Mouse (Mus musculus): ENCODE data around the gene Gm3542. TPM values are rescaled to one million over a fixed set of nuclear protein-coding genes. Genes with fewer than 3 reads are reported as not detected.
"Not testable (repeated sequence)": the region's sequence is repeated elsewhere in the genome, so short reads cannot be mapped to it uniquely, and the experiment has no call there.

Gm3542 gene
- not detected in 2 replicates for polyA plus RNA-seq (2012; rRNA removed)

GRCm38 (mm10) chr14:5334828-5335227, at the start of gene Gm3542:
Gene Gm3542 (minus strand): TSS chr14:5334928.
- H3K4me3 ChIP-seq (replicated peaks; ENCODE audit: insufficient read depth, low read depth, low read length); DNase-seq; H3K4me1 ChIP-seq (ENCODE audit: control insufficient read depth, insufficient read depth, low read length); H3K27ac ChIP-seq (ENCODE audit: insufficient read depth, low read length); H3K27me3 ChIP-seq (ENCODE audit: control insufficient read depth, insufficient read depth, low read length): not testable (repeated sequence)
- WGBS = no CpG with 5 or more reads among the region's 2 CpGs

Other genes starting within 250 kb of the Gm3542 start
- not detected in 2 replicates for gene Gm8279, start 203.4 kb downstream of the Gm3542 start, polyA plus RNA-seq (2012; rRNA removed)
- not detected in 2 replicates for gene Gm3317, start 170.4 kb downstream of the Gm3542 start, polyA plus RNA-seq (2012; rRNA removed)
- gene Gm8271, start 149.1 kb downstream of the Gm3542 start, polyA plus RNA-seq (2012; rRNA removed) = not detected in 2 replicates
- not detected in 2 replicates for gene Gm3526, start 74.3 kb downstream of the Gm3542 start, polyA plus RNA-seq (2012; rRNA removed)
- 0.62 and 1.2 TPM in 2 replicates for gene Gm3500, start 54.1 kb upstream of the Gm3542 start, polyA plus RNA-seq (2012; rRNA removed)
- 1.00 and 1.0 TPM in 2 replicates for gene Gm3194, start 120.5 kb upstream of the Gm3542 start, polyA plus RNA-seq (2012; rRNA removed)
- 0.06 TPM in 1 of 2 replicates, not detected in the other for gene Gm8246, start 142.9 kb upstream of the Gm3542 start, polyA plus RNA-seq (2012; rRNA removed)
- gene Gm3187, start 149.3 kb upstream of the Gm3542 start, polyA plus RNA-seq (2012; rRNA removed) = not detected in 2 replicates
- gene Gm3488, start 166.7 kb upstream of the Gm3542 start, polyA plus RNA-seq (2012; rRNA removed) = 2.6 and 3.3 TPM in 2 replicates
- gene Gm3532, start 203.6 kb upstream of the Gm3542 start, polyA plus RNA-seq (2012; rRNA removed) = not detected in 2 replicates